Mouse (Mus musculus) heart, postnatal 0 days (tissue): ENCODE measurements at regions not wholly inside any gene's neighbourhood (a gene's known extent, or its start where the extent isn't known, plus 50 kb on each side); places are given as distances from the start of the nearest gene placed in this dataset.
A peak's percentile ranks its signal among the peaks of the same experiment; 100 is the strongest.

Experiments
- ATAC-seq: fragments of 200-750 bp; cut with Nextera tagmentation; 2 replicates; pipeline ENCODE4 v1.8.0; 2017; ENCODE audit warnings: low read depth, moderate number of reproducible peaks, moderate library complexity; ENCODE audit not compliant: insufficient read depth
- DNase-seq: peaks from one replicate; pipeline ENCODE4 v3.0.0-alpha.2; 2016; ENCODE audit warnings: low spot score
- H3K27ac ChIP-seq: fragments of 300-500 bp; sonication (generic); 2 replicates; pipeline ENCODE4 v1.5.1; 2014; ENCODE audit warnings: low read depth, mild to moderate bottlenecking
- H3K27me3 ChIP-seq: fragments of 300-500 bp; sonication (generic); 2 replicates; pipeline ENCODE4 v1.6.1; 2014; ENCODE audit warnings: low read length, mixed read lengths; ENCODE audit not compliant: control insufficient read depth, insufficient read depth
- H3K36me3 ChIP-seq: fragments of 300-500 bp; sonication (generic); replicated peaks from 2 replicates; pipeline ENCODE4 v1.6.1; 2014; ENCODE audit warnings: low read length, mixed read lengths; ENCODE audit not compliant: control insufficient read depth, insufficient read depth
- H3K4me1 ChIP-seq: fragments of 300-500 bp; sonication (generic); 2 replicates; pipeline ENCODE4 v1.6.1; 2014; ENCODE audit warnings: antibody characterized with exemption; ENCODE audit not compliant: control insufficient read depth, insufficient read depth
- H3K4me2 ChIP-seq: fragments of 300-500 bp; sonication (generic); 2 replicates; pipeline ENCODE4 v1.6.1; 2014; ENCODE audit warnings: low read depth, mild to moderate bottlenecking, low read length, moderate library complexity
- H3K4me3 ChIP-seq: fragments of 300-500 bp; sonication (generic); 2 replicates; pipeline ENCODE4 v1.5.1; 2014; ENCODE audit warnings: low read depth, low read length
- H3K9ac ChIP-seq: fragments of 300-500 bp; sonication (generic); replicated peaks from 2 replicates; pipeline ENCODE4 v1.6.1; 2014; ENCODE audit warnings: low read depth, low read length, mixed read lengths
- H3K9me3 ChIP-seq: fragments of 300-500 bp; sonication (generic); replicated peaks from 2 replicates; pipeline ENCODE4 v1.6.1; 2016; ENCODE audit warnings: low read length; ENCODE audit not compliant: control insufficient read depth
- CTCF ChIP-seq: IDR thresholded peaks from 2 replicates; pipeline ENCODE4 v1.5.1; 2016; ENCODE audit warnings: antibody characterized with exemption, control low read depth, low read depth
- EP300 ChIP-seq: IDR thresholded peaks from 2 replicates; pipeline ENCODE4 v1.6.1; 2016; ENCODE audit warnings: antibody characterized with exemption, low read depth
- WGBS: fragments of 180-500 bp; shearing (Covaris S2); extraction: QIAGEN DNeasy Blood & Tissue Kit; methylation state at CpG from one replicate; pipeline ENCODE4 v1.1.7; 2014; 5-methylcytosine and 5-hydroxymethylcytosine counted together

DNA sequence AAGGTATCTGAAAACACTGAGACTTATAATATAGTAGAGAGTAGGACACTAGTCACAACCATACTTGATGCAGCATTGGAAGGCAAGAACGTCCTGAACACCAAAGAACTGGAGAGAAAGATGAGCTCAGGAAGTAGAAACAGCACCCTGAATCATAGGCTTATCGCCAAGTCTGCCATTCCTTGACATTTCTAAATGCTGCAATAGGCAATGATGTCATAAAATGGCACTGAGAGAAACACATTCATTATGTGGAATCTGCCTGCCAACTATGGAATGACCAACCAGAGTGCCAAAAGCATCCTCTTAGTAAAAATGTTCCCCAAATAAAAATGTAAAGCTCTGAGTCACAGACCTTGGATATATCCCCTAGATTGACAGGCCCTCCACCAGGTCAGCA lies 92.7 kb upstream of the Tmtc2 start:
- Histone ChIP-seq H3K4me1 (no peaks in the 10 kb centered on the region), H3K27me3 (no peaks in the 10 kb centered on the region), H3K4me3 (no peak overlapping the region), H3K9me3 (no peaks in the 10 kb centered on the region), H3K27ac (no peak overlapping the region), H3K36me3 (no peaks in the 10 kb centered on the region), H3K9ac (no peak overlapping the region), H3K4me2 (no peak overlapping the region)
- ATAC-seq (no peak), DNase-seq (no peak)
- TF ChIP-seq CTCF, result no peak
- no peak for TF ChIP-seq EP300
- 56% methylated on average over 2 of the region's 2 CpGs for WGBS

DNA sequence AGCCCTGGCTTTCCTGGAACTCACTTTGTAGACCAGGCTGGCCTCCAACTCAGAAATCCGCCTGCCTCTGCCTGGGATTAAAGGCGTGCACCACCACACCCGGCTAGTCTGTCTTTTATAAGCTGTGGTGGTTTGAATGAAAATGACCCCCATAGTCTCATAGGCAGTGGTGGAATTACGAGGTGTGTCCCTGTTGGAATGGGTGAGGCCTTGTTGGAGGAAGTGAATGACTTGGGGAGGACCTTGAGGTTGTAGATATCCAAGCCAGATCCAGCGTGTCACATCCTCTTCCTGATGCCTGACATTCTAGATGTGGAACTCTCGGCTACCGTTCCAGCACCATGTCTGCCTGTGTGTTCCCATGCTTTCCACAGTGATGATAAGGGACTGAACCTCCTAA lies 86.5 kb upstream of the Tmtc2 start:
- Histone ChIP-seq H3K4me2 (no peak overlapping the region), H3K4me3 (no peak overlapping the region), H3K9me3 (no peaks in the 10 kb centered on the region), H3K27me3 (no peaks in the 10 kb centered on the region), H3K36me3 (no peaks in the 10 kb centered on the region), H3K27ac (no peak overlapping the region), H3K9ac (no peak overlapping the region), H3K4me1 (peaks cover 11% of the 10 kb centered on the region; the same call in 1 of the 2 replicates)
- ATAC-seq (no peak), DNase-seq (no peak)
- no peak for TF ChIP-seq EP300
- 77% methylated on average over 7 of the region's 7 CpGs for WGBS

DNA sequence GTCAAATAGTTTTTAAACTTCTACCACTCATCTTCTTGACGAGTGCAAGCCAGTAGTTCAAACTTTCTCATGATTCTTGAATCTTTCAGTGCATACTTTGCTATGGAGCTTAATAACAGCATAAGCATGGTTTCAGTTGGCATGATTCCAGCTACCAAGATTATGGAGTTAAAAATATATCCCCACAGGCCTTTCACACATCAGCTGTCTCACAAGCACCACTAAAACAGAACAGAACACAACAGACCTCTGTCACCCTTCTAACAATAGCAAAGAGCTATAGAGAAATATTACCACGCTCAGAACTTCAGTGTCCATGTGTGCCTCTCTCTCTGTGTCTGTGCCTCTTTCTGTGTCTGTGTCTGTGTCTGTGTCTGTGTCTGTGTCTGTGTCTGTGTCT lies 82.5 kb upstream of the Tmtc2 start:
- DNase-seq, result peak; percentile 85
- no peak overlapping the region for H3K9ac ChIP-seq
- ATAC-seq, result peak; percentile 97
- TF ChIP-seq EP300, result no peak
- no peak overlapping the region for H3K4me3 ChIP-seq
- H3K9me3 ChIP-seq, result no peaks in the 10 kb centered on the region
- 13% methylated on average over 2 of the region's 2 CpGs for WGBS
- H3K36me3 ChIP-seq, result no peaks in the 10 kb centered on the region
- peak overlapping the region; percentile 25 for H3K4me2 ChIP-seq
- H3K27ac ChIP-seq, result peak overlapping the region; percentile 84
- H3K27me3 ChIP-seq, result no peaks in the 10 kb centered on the region
- H3K4me1 ChIP-seq, result peaks cover 11% of the 10 kb centered on the region; the same call in 1 of the 2 replicates

DNA sequence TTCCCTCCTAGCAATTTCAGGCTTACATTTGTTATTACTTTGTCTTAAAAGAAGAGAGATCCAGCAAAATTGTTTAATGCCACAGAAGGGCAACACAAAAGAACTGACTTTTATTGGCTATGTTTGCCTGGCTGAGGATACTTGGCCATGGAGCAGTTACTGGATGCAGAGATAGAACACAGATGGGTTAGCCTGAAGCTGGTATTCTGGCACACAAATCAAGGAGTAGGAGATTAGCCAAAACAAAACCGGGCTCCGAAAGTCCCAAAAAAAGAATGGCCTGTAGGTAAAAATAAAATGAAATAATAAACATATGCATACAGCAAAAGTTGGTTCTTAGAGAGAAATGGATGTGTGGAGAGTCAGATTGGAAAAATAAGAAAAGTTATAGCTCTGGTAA lies 78.2 kb upstream of the Tmtc2 start:
- no peak overlapping the region for H3K4me2 ChIP-seq
- no peak for ATAC-seq
- no peaks in the 10 kb centered on the region for H3K9me3 ChIP-seq
- no peak for DNase-seq
- H3K4me1 ChIP-seq, result peaks cover 5% of the 10 kb centered on the region; the same call in 1 of the 2 replicates
- H3K27me3 ChIP-seq, result no peaks in the 10 kb centered on the region
- WGBS, result 79% methylated on average over 2 of the region's 2 CpGs
- H3K4me3 ChIP-seq, result no peak overlapping the region
- H3K27ac ChIP-seq, result no peak overlapping the region
- no peaks in the 10 kb centered on the region for H3K36me3 ChIP-seq
- H3K9ac ChIP-seq, result no peak overlapping the region
- TF ChIP-seq CTCF (no peak), EP300 (no peak)

DNA sequence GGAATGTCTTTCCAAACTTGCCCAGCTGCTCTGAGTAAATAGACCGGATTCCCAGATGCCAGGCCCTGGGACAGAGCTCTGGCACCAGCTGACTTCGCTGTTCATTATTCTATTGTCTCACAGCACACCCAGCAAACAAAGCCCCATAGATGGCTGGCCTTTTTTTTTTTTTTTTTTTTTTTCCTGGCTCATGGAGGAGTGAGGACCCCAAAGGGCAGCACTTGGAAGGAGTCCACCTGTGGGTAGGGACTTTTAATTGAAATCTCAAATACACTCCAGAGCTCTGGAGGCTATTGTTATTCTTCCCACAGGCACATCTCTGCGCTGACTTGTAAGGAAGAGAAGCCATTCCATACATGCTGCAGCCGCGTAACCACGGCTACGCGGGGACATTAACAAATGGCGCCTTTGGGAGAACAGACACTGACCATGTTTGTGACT lies 64.8 kb upstream of the Tmtc2 start:
- Histone ChIP-seq H3K4me1 (no peaks in the 10 kb centered on the region), H3K4me3 (no peak overlapping the region), H3K9ac (no peak overlapping the region), H3K27me3 (no peaks in the 10 kb centered on the region), H3K27ac (no peak overlapping the region), H3K4me2 (no peak overlapping the region), H3K9me3 (no peaks in the 10 kb centered on the region), H3K36me3 (no peaks in the 10 kb centered on the region)
- ATAC-seq (no peak), DNase-seq (no peak)
- TF ChIP-seq CTCF (no peak), EP300 (no peak)
- 92% methylated on average over 9 of the region's 9 CpGs for WGBS

DNA sequence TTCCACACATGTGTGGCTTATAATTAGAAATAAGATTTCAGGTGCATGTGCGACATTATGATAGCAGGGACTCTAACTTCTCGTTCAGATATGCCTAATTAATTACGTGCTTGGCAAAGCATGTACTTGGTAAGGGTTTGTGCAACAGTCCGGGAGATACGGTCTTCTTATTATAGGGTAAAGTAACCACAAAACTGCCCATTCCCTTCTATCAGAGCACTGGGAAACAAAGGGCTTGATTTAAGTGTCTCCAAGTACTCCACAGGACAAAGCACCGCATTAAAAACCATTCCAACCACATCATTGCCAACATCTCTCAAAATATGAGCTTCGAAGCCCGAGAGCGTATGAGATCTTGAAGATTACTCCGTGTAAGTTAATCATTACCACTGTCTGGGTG lies 64.2 kb upstream of the Tmtc2 start:
- TF ChIP-seq EP300, result no peak
- TF ChIP-seq CTCF, result no peak
- ATAC-seq, result no peak

More for the DNA sequence above, 64.2 kb upstream of the Tmtc2 start:
- Histone ChIP-seq H3K4me1 (no peaks in the 10 kb centered on the region), H3K9me3 (no peaks in the 10 kb centered on the region), H3K27me3 (no peaks in the 10 kb centered on the region), H3K4me2 (no peak overlapping the region), H3K36me3 (no peaks in the 10 kb centered on the region), H3K9ac (no peak overlapping the region), H3K27ac (no peak overlapping the region), H3K4me3 (no peak overlapping the region)
- 85% methylated on average over 10 of the region's 10 CpGs for WGBS
- DNase-seq, result no peak
